Mouse (Mus musculus): ENCODE data around the gene Ninj1. TPM values are rescaled to one million over a fixed set of nuclear protein-coding genes. Genes with fewer than 3 reads are reported as not detected.
A peak's percentile ranks its signal among the peaks of the same experiment; 100 is the strongest.

The Ninj1 gene
- polyA plus RNA-seq, 2 experiments, result 29.0 to 43.7 TPM

DNA sequence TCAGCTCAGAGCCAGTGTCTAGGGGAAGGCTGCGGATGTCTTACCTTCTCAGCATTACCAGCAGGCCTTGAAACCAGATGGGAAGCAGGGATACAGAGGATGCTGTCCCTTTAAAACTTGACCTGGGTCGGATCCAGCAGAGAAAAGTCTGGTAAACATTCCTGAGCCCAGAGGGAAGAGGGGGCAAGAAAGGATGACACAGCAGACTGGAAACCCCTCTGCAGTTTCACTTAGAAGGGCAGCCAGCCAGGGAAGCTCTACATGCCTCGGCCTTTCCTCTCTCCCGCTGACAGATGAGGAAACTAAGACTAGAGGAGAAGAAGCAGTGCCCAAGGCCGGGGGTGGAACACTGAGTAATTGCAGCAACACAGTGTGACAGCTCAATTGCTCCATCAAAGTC is 3.6 kb upstream of the Ninj1 start:
- no peak overlapping the region for H3K4me3 ChIP-seq (ENCODE audit: insufficient read depth in 1 of 2, low read depth in 2 of 2, low read length in 2 of 2)
- no peak for TF ChIP-seq EP300 (IDR thresholded peaks at IDR 0.05; ENCODE audit: low read depth)
- no peak for TF ChIP-seq CTCF (IDR thresholded peaks at IDR 0.05; ENCODE audit: low read depth)
- H3K9me3 ChIP-seq (ENCODE audit: control insufficient read depth, low read length), result no peaks in the 10 kb centered on the region
- DNase-seq (ENCODE audit: low read depth in 3 of 3, low spot score in 3 of 3) (no peak), ATAC-seq (ENCODE audit: insufficient read depth) (no peak)
- no peak overlapping the region for H3K27ac ChIP-seq
- no peak overlapping the region for H3K9ac ChIP-seq (replicated peaks)
- peaks cover 5 to 14% of the 10 kb centered on the region in 2 experiments for H3K4me1 ChIP-seq (replicated peaks; ENCODE audit: control insufficient read depth in 2 of 2, insufficient read depth in 2 of 2, low read length in 1 of 2)
- no peaks in the 10 kb centered on the region for H3K27me3 ChIP-seq (ENCODE audit: control insufficient read depth, insufficient read depth, low read length)
- WGBS (ENCODE audit: insufficient replicate concordance), result 52% methylated on average over 5 of the region's 5 CpGs
- no peak overlapping the region for H3K4me2 ChIP-seq (ENCODE audit: low read depth)
- H3K36me3 ChIP-seq (replicated peaks; ENCODE audit: control insufficient read depth, insufficient read depth, low read depth), result no peaks in the 10 kb centered on the region

DNA sequence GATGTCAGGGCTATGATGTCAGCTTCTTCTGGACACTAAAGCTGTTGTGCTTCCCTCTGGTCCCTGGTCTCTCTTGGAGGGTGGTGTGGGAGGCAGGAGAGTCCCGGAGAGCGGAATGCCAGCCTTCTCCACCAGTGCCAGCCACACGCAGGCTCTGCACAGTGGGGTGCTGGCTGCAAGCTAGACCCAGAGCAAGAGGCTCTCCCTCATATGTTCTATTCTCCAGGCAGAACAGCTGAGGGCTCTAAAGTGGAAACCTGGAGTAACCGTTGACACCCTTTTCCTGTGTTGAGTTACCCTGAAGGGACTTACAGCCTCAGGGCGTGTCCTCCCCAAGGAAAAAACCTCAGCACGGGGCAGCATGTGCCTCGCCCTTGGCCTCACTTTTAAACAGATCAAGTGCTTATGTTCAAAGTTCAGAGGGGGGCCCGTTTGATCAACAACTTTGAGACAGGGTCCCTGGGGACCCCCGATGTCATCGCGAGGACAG is 442 bp upstream of the Ninj1 start:
- peaks cover 8 to 36% of the 10 kb centered on the region in 2 experiments for H3K4me1 ChIP-seq (replicated peaks; ENCODE audit: control insufficient read depth in 2 of 2, insufficient read depth in 2 of 2, low read length in 1 of 2)
- peak; percentile 26; the same call in 1 of the 2 replicates for ATAC-seq (ENCODE audit: insufficient read depth)

DNA sequence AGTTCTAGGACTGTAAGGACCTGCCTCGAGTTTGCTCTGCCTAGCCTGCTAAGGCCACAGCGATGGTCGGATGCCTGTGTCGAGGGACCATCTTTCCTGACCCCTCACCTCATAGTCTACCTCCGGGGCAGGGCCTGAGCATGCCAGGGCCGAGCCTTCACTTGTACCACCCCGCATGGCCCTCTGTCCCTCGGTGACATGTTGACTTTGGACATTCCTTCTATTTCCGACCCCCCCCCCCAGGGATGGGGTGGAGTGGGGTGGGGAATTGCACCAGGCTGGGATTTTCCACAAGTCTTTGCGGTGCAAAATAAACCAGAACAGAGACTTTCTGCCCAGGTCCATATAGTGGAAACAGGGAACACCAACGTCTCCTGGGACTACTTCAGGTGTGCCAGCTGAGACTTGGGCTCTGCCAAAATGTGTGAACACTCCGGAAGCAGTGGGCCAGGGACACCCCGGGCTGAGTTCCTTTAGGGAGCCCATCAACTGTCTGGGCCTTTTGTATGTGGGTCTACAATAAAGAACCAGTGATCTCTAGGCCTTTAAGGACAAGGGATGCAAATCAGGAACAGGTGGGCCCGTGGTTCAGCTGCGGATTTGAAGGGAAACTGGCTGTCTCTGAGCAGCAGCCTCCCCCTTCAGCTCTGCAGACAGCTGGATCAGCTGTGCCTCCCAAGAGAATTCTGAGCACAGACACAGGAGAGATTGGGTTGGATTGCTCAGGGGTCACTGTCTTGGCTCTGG is 1.1 kb downstream of the Ninj1 start:
- Histone ChIP-seq H3K4me3 (ENCODE audit: insufficient read depth in 1 of 2, low read depth in 2 of 2, low read length in 2 of 2) (peak overlapping the region; percentile 62 to 70), H3K36me3 (replicated peaks; ENCODE audit: control insufficient read depth, insufficient read depth, low read depth) (no peaks in the 10 kb centered on the region), H3K9ac (replicated peaks) (0 out of 2 replicates have a peak overlapping the region, but pooled peaks have one; percentile 28), H3K9me3 (ENCODE audit: control insufficient read depth, low read length) (no peaks in the 10 kb centered on the region), H3K4me2 (ENCODE audit: low read depth) (peak overlapping the region; percentile 95), H3K27ac (no peak overlapping the region), H3K4me1 (replicated peaks; ENCODE audit: control insufficient read depth in 2 of 2, insufficient read depth in 2 of 2, low read length in 1 of 2) (peaks cover 8 to 37% of the 10 kb centered on the region in 2 experiments), H3K27me3 (ENCODE audit: control insufficient read depth, insufficient read depth, low read length) (no peaks in the 10 kb centered on the region)
- ATAC-seq (ENCODE audit: insufficient read depth) (no peak; the same call in 1 of the 2 replicates), DNase-seq (ENCODE audit: low read depth in 3 of 3, low spot score in 3 of 3) (no peak)
- no peak for TF ChIP-seq CTCF (IDR thresholded peaks at IDR 0.05; ENCODE audit: low read depth)
- TF ChIP-seq EP300 (IDR thresholded peaks at IDR 0.05; ENCODE audit: low read depth), result no peak
- 19% methylated on average over 15 of the region's 15 CpGs for WGBS (ENCODE audit: insufficient replicate concordance)

More for the DNA sequence above, 442 bp upstream of the Ninj1 start:
- TF ChIP-seq CTCF (IDR thresholded peaks at IDR 0.05; ENCODE audit: low read depth) (no peak), EP300 (IDR thresholded peaks at IDR 0.05; ENCODE audit: low read depth) (no peak)
- 17% methylated on average over 11 of the region's 11 CpGs for WGBS (ENCODE audit: insufficient replicate concordance)
- H3K9me3 ChIP-seq (ENCODE audit: control insufficient read depth, low read length), result no peaks in the 10 kb centered on the region
- peak overlapping the region; percentile 38 for H3K9ac ChIP-seq (replicated peaks)
- no peak overlapping the region for H3K27ac ChIP-seq
- H3K4me2 ChIP-seq (ENCODE audit: low read depth), result peak overlapping the region; percentile 95
- peak overlapping the region; percentile 13 to 62; a peak in 3 of 4 replicates for H3K4me3 ChIP-seq (ENCODE audit: insufficient read depth in 1 of 2, low read depth in 2 of 2, low read length in 2 of 2)
- DNase-seq (ENCODE audit: low read depth in 3 of 3, low spot score in 3 of 3), result no peak
- H3K27me3 ChIP-seq (ENCODE audit: control insufficient read depth, insufficient read depth, low read length), result no peaks in the 10 kb centered on the region
- H3K36me3 ChIP-seq (replicated peaks; ENCODE audit: control insufficient read depth, insufficient read depth, low read depth), result no peaks in the 10 kb centered on the region

DNA sequence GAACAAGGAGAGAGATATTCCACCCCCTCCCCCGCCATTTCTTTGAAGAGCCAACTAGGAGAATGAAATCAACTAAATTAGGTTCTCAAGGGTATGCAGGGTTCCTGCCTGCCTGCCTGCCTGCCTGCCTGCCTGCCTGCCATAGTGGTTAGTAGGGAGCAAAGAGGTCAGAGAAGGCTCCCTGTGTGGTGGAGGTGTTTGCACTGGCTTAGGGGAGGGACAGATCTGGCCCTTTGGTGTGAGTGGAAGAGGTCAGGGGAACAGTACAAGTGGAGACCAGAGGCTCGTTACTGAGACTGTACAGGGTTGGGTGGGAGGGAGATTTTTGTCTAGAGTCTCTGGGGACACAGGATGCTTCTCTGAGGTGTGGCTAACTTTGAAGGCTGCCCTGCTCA is 1.7 kb downstream of the Ninj1 start:
- DNase-seq (ENCODE audit: low read depth in 3 of 3, low spot score in 3 of 3), result no peak
- peak overlapping the region; percentile 95 for H3K4me2 ChIP-seq (ENCODE audit: low read depth)
- TF ChIP-seq CTCF (IDR thresholded peaks at IDR 0.05; ENCODE audit: low read depth) (no peak), EP300 (IDR thresholded peaks at IDR 0.05; ENCODE audit: low read depth) (no peak)
- H3K4me3 ChIP-seq (ENCODE audit: insufficient read depth in 1 of 2, low read depth in 2 of 2, low read length in 2 of 2), result no peak overlapping the region
- H3K9me3 ChIP-seq (ENCODE audit: control insufficient read depth, low read length), result no peaks in the 10 kb centered on the region
- ATAC-seq (ENCODE audit: insufficient read depth), result no peak
- no peak overlapping the region for H3K27ac ChIP-seq
- H3K36me3 ChIP-seq (replicated peaks; ENCODE audit: control insufficient read depth, insufficient read depth, low read depth), result no peaks in the 10 kb centered on the region
- H3K27me3 ChIP-seq (ENCODE audit: control insufficient read depth, insufficient read depth, low read length), result no peaks in the 10 kb centered on the region
- peaks cover 8 to 37% of the 10 kb centered on the region in 2 experiments for H3K4me1 ChIP-seq (replicated peaks; ENCODE audit: control insufficient read depth in 2 of 2, insufficient read depth in 2 of 2, low read length in 1 of 2)
- H3K9ac ChIP-seq (replicated peaks), result no peak overlapping the region
- WGBS (ENCODE audit: insufficient replicate concordance), result 50% methylated on average over 2 of the region's 2 CpGs
